Mouse (Mus musculus): ENCODE measurements around the gene Cdh12. TPM values are rescaled to one million over a fixed set of nuclear protein-coding genes. Genes with fewer than 3 reads are reported as not detected.

Cdh12 gene
- total RNA-seq, 2 experiments from 2014 or later, result 0.05 TPM; not detected in 1

DNA sequence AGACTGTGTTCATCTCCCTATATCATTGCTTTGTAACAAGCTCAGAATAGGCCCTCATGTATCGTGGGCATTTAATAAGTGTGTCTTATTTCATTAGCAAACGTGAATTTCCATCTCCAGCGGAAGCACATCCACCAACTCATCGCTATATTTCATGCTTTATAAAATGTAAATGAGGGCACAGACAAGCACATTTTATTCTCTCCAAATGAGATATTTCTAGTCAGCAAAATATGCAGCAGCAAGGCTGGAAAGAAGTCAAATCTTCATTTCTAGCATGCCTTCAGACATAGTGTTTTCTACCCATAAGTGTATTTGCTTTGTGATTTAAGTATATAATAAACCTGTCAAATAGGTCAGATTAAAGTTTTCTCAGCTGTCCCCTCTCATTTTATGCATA lies 262.8 kb downstream of the Cdh12 start:
- DNase-seq, result no peak

DNA sequence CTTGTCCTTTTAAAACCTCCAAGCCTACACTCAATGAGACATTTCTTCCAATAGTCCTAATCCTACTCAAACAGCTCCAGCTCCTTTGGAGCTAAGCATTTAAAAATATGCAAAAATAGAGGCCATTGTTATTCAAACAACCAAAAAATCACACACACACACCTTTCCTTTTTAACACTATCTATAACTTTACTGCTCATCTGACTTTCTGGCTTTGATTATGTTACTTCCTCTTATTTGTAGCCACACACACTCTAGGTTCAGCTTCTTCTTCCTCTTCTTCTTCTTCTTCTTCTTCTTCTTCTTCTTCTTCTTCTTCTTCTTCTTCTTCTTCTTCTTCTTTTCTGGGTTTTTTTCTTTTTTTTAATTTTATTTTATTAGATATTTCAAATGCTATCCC lies 323.2 kb downstream of the Cdh12 start:
- DNase-seq, result no peak

DNA sequence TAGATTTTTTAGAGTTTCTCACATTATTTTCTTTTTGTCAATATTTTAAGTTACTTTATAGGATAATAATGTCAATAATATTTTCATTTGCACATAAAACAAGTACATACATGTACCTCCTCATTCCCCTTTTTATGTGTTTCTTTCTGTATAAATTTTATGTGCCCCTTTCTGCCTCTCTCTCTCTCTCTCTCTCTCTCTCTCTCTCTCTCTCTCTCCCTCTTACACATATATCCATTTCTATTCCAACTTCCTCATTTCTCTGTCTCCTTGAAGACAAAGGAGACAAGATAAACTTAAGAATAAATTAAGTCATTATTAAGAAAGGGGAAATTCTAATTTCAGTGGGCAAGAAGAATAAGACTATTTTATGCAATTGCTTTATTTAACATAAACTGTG lies 324.4 kb downstream of the Cdh12 start:
- no peak for DNase-seq

DNA sequence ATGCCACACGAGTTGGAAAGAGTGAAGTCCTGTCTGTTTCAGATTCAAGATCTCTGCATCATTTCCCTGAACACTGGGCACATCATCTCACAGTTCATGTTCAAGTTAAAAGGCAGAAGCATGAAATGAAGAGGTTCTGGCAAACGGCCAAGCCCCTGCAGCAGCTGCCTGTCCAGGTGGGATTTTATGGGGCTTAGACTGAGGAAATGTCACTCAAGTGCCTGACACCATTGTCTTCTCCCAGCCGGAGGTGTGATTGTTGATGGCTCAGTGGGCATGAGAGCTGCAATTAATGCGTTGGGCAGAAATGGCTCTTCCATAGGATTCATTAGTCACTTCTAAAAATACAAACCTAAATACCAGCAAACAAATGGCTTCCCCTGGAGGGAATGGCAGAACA lies 347.9 kb downstream of the Cdh12 start:
- no peak for DNase-seq

DNA sequence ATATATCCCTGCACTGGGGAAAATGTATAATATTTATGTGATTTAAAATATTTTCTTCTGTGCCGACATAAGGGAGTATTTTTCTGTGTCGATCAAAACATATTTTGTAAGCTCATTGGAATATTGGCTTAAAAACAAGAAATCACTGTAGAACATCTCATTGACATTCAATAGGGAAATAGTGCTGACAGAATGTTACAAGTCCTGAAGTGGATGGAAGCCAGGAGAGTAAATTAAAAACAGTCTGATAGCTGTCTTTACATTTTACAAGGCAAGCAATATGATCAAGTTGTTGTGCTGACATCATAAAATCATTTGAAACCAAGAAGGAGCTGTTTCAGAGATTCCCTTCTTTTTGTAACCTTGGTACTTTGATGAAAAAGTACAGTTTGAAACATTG lies 349.5 kb downstream of the Cdh12 start:
- DNase-seq, result no peak

DNA sequence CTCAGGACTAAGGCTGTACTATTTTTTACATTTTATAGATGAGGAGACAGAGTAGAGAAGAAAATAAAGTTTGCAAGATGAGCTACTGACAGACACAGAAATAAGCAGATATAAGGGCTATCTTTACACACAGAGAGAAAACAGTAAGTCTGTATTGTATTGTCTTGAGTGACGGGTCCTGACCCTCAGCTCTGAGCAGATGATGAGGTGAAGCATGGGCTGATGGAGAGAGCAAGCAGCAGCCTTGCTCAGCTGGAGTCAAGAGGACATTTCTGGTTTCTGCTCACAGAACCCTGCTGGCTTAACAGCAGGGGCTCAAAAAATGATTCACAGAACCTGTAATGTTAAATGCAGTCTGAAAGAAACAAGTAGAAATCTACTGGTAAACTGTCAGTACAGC lies 386.8 kb downstream of the Cdh12 start:
- no peak for DNase-seq

DNA sequence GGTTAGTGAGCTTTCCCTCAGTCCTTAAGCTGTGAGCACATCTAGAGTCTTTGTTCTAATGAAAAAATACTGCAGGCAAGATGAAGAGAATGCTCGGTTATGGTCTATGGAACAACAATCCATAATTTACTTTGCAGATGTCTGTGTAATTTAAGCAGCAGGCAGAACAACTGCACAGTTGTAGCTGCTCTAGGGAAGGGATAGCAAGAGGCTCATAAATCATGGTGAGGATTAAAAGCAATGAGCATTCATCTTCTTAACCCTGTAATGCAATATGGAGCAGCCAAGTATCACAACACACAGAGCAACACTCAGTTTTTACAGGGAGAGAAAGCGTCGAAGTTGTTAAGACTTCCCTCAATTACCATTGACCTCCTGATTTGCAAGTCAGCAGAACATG lies 387.9 kb downstream of the Cdh12 start:
- no peak for DNase-seq

DNA sequence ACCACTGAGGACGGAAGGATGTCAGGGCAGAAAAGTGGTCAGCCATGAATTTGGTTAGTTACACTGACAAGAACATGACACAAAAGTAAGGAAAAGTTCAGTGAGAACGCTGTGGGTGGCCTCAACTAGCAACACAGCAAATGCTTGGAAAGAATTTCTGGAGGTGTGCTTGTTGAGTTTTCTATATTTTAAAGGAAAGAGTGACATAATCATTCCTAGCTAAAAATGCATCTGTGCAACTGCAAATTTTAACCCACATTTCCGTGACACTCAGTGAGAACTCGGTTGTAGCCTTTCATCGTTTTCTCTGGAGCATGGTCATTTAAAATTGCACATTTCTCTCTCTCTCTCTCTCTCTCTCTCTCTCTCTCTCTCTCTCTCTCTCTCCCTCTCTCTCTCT lies 392.4 kb downstream of the Cdh12 start:
- DNase-seq, result no peak

DNA sequence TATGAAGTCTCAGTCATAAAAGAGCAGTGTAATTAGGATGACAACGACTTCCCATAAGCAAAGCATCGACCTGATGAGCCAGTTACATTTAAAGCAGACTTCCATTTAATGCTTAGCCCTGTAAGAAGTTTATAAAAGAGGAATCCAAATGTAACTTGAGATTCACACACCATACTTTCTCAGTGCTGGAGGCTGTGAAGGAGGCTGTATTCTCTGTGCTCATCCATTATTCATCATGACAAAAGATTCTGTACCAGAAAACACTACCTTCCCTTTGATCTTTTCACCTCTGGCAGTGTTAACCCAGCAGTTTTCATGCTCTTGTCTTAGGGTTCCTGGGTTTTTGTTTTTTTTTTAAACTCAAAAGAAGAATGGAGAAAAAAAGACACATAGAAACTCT lies 414.0 kb downstream of the Cdh12 start:
- no peak for DNase-seq

DNA sequence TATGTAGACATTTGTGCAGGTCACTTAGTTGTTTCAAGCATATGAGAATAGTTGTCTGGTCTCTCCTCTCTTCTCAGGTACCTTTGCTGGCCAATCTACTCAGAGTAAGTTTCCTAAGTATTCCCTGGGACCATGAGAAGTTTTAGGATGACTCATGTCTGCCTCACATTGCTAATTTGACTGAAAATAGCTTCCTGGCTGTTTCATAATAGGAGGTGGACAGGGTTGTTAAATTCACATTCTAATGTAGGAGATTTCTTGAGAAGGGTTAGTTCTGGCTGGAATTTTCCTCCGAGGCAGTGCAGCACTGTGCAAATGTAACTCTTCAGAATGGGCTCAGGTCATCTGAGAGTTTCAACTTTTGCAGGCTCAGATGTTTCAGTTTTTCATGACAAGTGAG lies 423.5 kb downstream of the Cdh12 start:
- no peak for DNase-seq

DNA sequence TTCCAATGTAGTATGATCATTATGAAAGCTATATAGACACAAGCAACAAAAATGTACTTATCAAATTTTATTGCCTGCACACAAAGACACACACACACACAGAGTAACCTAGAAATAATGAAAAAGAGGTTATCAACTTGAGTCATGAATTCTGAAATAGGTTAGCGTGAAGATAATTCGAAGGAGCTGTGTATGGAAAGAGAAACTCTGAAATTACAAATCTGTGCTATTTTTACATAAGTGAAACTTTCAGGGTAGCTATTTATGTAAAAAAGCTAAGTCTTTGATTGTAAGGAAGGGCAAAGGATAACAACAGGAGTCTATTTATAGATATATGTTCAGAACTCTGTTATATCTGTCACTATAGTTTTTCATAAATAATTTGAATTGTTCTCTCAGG lies 427.9 kb downstream of the Cdh12 start:
- no peak for DNase-seq

DNA sequence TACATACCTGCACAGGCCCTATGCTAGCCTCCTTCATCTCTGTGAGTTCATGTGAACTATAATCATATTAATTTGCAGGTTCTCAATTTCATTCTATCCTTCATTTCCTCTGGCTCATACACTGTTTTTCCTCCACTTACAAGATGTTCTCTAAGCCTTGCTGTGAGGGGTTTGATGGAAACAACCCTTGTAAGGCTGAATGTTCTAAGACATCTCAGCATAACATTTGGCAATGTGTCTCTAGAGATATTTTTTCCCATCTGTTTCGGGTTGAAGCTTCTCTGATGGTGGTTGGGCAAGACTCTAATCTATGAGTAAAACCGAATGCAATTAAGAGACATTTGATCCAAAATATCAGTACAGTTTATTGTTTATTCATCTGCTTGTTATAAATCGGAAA lies 444.4 kb downstream of the Cdh12 start:
- DNase-seq, result no peak

DNA sequence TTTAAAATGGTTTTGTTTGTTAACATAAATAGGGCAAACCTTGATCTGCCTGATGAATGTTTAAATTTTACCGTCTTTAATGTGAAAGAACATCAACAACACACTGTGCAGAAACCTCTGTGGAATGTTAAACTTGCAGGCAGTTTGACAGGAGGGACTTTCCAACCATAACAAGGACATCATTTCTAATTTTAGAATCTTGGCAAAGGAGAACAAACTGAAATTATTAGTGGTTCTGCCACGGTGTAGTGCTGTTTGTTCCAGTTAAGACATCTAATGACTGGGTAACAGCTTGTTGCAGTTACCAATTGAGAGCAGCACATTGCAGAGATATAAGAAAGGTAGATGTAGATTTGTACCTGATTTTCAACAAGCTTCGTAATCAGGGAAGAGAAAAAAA lies 453.5 kb downstream of the Cdh12 start:
- DNase-seq, result peak; percentile 26 to 38

DNA sequence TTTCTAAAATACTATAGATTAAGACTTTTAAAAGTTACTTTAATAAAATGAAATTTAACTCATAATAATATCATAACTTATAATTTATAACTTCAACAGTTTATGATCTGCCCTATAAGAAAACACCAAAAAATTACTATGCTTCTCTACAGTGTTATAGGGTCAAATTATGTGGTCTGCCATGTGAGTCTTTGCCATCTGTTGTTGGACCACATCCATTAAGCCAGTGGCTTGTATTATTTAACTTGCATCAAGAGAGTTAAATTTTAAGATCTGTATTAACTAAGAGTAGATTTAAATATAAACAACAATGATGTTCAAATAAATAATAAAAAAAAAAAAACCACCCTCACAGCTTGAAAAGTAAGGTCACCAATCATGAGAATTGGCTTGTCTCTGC lies 479.2 kb downstream of the Cdh12 start:
- DNase-seq, result no peak

DNA sequence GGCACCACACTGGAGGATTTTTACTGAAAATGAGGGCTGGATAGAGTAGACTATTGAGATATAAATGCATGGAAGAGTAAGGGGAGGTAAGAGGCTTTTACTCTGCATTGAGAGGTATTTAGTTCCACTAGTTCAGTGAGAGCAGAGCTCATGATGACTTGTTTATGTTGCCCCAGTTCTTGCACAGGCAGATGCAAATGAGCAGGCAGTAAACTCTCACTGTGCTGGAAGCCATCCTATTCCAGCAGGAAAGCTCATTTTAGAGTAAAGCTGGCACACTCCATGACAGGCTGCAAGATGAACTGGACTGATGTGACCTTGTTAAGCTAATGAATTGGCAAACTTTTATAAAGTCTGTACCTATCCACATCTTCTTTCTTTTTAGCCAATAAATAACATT lies 494.9 kb downstream of the Cdh12 start:
- no peak for DNase-seq

DNA sequence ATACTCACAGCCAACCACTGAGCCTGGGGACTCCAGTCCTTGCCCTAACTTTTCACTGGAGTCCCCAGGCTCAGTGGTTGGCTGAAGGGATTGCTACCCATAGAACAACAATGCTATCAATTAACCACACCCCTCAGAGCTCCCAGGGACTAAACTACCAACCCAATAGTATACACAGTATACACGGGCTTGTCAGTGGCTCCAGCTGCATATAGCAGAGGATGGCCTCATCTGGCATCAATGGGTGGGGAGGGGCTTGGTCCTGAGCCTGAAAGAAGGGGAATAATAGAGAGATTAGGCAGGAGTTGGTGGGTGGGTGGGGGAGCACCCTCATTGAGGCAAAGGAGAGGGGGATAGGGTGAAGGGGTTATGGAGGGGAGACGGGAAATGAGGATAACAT lies 518.4 kb downstream of the Cdh12 start:
- DNase-seq, result no peak

DNA sequence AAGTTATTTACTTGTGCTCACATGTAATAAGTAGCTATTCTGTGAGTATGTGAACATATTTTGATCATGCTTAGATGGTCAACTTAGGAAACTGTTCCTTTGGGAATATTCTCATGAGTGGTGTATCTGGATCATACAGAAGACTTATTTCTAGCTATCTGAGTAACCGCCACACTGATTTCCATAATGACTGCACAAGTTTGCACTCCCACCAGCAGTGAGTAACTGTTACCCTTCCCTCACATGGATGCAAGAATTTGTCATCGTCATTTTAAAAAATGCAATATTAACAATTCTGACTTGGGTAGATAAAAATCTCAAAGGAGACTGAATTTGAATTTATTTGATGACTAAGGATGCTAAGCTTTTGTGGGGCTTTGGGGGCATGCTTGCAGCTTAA lies 522.0 kb downstream of the Cdh12 start:
- no peak for DNase-seq

DNA sequence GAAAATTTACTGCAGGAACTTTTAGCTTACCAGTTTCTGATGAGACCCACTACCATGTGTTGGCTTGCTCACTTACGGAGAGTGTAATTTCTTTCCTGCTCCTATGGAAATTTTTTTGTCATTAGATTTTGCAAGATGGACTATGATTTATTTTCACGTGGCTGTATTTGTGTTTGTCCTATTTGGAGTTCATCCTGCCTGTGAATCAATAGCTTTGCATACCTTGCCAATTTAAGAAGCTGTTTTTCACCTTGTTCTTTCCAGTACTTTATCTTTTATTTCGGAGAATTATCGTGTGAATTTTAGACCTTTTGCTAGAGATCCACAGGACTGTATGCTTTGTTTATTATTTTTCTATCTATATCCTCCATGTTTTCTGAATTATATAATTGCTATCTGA lies 551.5 kb downstream of the Cdh12 start:
- no peak for DNase-seq

DNA sequence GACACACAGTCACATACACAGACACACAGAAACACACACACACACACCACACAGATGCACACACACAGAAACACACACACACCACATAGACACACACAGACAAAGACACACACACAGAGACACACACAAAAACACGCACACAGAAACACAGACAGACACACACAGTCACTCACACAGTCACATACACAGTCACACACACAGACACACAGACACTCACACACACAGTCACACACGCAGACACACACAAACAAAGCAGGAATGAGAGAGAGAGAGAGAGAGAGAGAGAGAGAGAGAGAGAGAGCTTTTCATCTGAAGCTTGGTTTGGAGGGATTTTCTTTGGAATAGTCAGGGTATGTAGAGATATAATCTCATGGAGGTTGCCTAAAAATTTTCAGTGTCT lies 558.9 kb downstream of the Cdh12 start:
- DNase-seq, result no peak

DNA sequence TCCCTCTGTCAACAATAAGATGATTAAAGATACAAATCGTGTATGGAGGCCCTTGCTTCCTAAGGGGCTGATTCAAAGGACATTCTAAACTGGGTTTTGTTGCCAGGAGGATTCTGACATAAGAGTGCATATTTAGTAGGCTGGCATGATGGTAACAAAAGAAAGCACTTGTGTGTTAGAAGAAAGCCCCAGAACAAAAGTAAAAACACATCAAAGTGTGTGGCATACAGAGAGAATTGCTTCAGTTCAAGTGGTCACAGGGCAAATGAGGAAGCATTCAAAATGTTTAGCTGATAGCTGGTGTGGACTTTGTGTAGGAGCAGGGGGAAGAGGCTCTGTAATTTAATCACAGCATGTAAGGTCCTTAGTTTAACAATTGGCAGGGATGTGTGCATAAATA lies 559.4 kb downstream of the Cdh12 start:
- DNase-seq, result no peak

DNA sequence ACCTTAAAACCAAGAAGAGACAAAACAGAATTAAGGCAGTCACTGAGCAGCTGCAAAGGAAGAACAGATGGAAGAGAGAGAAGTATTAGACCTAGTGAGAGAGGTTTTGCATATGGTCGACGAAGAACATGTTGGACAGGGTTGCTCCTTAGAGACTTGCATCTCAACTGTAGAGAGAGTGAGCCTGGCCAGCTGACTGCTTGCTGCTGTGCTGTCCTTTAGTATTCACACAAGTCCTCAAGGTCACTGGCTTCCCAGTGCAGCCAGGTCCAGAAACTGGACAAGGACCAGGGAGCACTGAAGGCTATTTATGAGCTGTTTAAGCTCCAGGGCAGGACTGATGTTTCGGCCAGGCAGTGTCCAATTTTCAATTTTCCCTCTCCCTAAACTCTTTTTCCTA lies 559.9 kb downstream of the Cdh12 start:
- DNase-seq, result peak; percentile 18 to 28

DNA sequence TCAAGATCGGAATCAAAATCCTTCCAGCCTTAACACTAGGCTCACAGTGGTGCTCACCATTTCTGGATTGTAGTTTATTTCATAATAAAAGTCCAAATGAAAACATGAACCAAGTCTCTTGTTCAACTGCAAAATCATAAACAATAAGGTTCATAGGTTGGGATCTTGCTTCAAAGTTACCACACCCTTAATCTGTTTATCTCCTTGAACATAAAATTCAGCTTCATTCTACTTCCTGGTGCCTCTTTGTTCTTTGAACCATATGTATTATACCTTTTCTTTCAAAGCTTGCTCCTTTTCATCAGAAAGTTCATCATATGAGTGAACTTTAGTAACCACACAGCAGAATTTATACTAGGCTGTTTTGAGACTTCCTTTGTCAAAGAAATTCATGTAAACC lies 614.6 kb downstream of the Cdh12 start:
- DNase-seq, result no peak

DNA sequence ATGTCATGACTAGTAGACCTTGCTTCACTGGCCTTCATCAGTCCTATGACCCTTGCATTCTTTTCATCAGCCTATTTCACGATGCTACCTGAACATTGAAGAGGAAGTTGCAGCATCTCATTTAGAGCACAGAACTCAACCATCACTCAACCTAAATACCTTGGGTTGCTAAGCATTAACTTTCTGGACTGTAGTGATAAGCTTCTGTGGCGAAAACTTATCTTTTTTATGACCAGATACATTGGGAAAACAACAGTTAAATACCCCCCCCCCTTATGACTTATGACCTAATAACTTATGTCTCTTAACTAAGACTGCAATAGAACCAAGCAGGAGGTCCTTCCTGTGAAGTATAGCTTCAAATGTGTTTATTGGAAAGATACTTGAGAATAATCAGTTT lies 620.2 kb downstream of the Cdh12 start:
- no peak for DNase-seq

DNA sequence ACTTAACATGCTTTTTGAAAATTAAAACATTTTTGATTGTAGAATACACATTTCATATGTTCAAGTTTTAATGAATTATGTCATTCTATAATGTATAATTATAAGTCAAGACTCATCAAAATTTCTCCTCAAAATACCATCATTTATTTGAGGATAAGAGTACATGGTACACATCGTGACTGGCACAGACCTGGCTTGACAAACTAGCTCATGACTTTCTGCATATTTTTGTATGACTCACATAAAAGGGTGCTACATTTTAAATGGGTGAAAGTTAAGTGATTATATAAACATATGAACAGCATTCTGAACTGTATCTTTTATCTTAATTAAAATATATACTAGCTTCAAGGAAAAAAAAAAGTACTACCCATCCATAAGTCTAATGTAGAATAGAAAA lies 643.8 kb downstream of the Cdh12 start:
- no peak for DNase-seq

DNA sequence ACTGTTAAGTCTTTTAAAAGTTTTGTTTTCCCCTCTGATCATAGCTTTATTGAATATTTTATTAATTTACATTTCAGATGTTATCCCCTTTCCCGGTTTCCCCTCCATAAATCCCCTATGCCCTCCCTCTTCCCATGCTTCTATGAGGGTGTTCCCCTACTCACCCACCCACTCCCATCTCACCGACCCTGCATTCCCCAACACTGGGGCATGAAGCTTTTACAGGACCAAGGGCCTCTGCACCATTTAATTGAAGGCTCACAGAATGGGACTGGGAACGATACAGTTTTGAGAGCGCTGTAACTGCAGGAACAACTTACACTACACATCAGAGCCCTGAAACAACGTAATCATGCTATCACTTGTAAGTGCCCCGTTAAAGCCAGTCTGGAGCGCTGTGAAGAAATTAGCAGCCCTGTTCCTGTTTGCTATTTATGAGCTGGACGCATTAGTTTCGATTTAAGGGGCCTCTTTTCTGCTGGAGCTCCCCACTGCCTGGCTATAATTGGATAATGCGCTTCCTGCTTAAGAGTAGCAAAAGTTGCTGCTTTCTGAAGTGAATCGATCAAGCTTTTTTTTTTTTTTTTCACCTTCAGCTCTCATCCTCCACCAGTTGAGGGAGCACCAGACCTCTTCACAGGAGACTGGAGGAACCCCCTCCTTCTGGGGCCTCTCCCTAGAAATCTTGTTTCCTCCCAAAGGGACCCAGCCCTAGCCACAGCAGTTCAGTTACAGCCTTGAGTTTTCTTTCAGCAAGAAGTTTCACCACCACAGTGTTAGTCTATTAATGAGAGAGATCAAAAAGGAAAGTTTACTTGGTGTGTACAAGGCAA lies 660.2 kb downstream of the Cdh12 start:
- peak in 1 of 2 experiments; percentile 3 for DNase-seq
